Mouse (Mus musculus) lung, adult 2 months (tissue): ENCODE results near the gene 2010003K11Rik. TPM values are rescaled to one million over a fixed set of nuclear protein-coding genes. Genes with fewer than 3 reads are reported as not detected.

Source experiments
- DNase-seq: peaks from one replicate; pipeline ENCODE4 v3.0.0; 2022
- H3K4me1 ChIP-seq: fragments of 200-500 bp; 2 replicates; pipeline ENCODE4 v1.6.1; 2011; ENCODE audit warnings: low read length; ENCODE audit not compliant: control insufficient read depth, insufficient read depth
- H3K4me3 ChIP-seq: fragments of 200-500 bp; replicated peaks from 2 replicates; pipeline ENCODE3; 2011; ENCODE audit warnings: low read depth, mild to moderate bottlenecking, control low read depth, low read length; ENCODE audit errors: extremely low read depth
- CTCF ChIP-seq: fragments of 200-500 bp; IDR thresholded peaks from 2 replicates; pipeline ENCODE4 v1.5.1; 2011; ENCODE audit warnings: mild to moderate bottlenecking, low read length, control low read depth; ENCODE audit not compliant: insufficient read depth
- POLR2A ChIP-seq: fragments of 200-500 bp; IDR thresholded peaks from 2 replicates; pipeline ENCODE4 v1.6.1; 2011; ENCODE audit warnings: low read depth, mild to moderate bottlenecking, control low read depth, low read length, borderline replicate concordance; ENCODE audit errors: extremely low read depth
- WGBS: fragments of 180-500 bp; shearing (Covaris S2); methylation state at CpG from one replicate; pipeline ENCODE4 v1.1.7; 2018; 5-methylcytosine and 5-hydroxymethylcytosine counted together
- polyA plus RNA-seq: library from polyadenylated mRNA; depleted of rRNA; stranded (reverse); fragments of >200 nt; gene quantifications from 2 replicates; pipeline ENCODE4 v1.2.3, GENCODE M21; 2012

The 2010003K11Rik gene
- polyA plus RNA-seq, 1 experiment, result 0.82 TPM

GRCm38 (mm10) chr19:4521426-4522050 is 23.2 kb upstream of the 2010003K11Rik start:
- H3K4me3 ChIP-seq, result no peak overlapping the region
- no peak for DNase-seq
- 78% methylated on average over 3 of the region's 3 CpGs for WGBS
- TF ChIP-seq CTCF, result no peak
- no peak for TF ChIP-seq POLR2A
- no peaks in the 10 kb centered on the region for H3K4me1 ChIP-seq

GRCm38 (mm10) chr19:4517483-4517882 is 19.1 kb upstream of the 2010003K11Rik start:
- TF ChIP-seq POLR2A, result no peak
- no peak for TF ChIP-seq CTCF
- DNase-seq, result no peak
- Histone ChIP-seq H3K4me3 (no peak overlapping the region), H3K4me1 (no peaks in the 10 kb centered on the region)
- 73% methylated on average over 1 of the region's 1 CpGs for WGBS

GRCm38 (mm10) chr19:4516288-4516687 is 17.9 kb upstream of the 2010003K11Rik start:
- 64% methylated on average over 2 of the region's 2 CpGs for WGBS
- Histone ChIP-seq H3K4me1 (no peaks in the 10 kb centered on the region), H3K4me3 (no peak overlapping the region)
- no peak for TF ChIP-seq POLR2A
- no peak for TF ChIP-seq CTCF
- DNase-seq, result no peak

GRCm38 (mm10) chr19:4515746-4516145 is 17.4 kb upstream of the 2010003K11Rik start:
- DNase-seq, result no peak
- Histone ChIP-seq H3K4me3 (no peak overlapping the region), H3K4me1 (no peaks in the 10 kb centered on the region; the same call in 1 of the 2 replicates)
- TF ChIP-seq POLR2A (no peak), CTCF (no peak)
- WGBS, result 59% methylated on average over 2 of the region's 2 CpGs

GRCm38 (mm10) chr19:4513236-4513858 is 15.0 kb upstream of the 2010003K11Rik start:
- WGBS, result 64% methylated on average over 4 of the region's 4 CpGs
- H3K4me3 ChIP-seq, result no peak overlapping the region
- TF ChIP-seq CTCF (no peak), POLR2A (no peak)
- H3K4me1 ChIP-seq, result peaks cover 4% of the 10 kb centered on the region
- DNase-seq, result no peak

GRCm38 (mm10) chr19:4511116-4511841 is 12.9 kb upstream of the 2010003K11Rik start:
- DNase-seq, result no peak
- no peak for TF ChIP-seq CTCF
- TF ChIP-seq POLR2A, result no peak
- Histone ChIP-seq H3K4me1 (peaks cover 4% of the 10 kb centered on the region), H3K4me3 (peak overlapping the region; percentile 85)
- 7% methylated on average over 13 of the region's 13 CpGs for WGBS

GRCm38 (mm10) chr19:4509986-4510963 is 11.9 kb upstream of the 2010003K11Rik start, which contains the start of gene Pcx:
Gene Pcx (plus strand): TSS chr19:4510472.
- peak within 1 kb of the TSS; percentile 85 for H3K4me3 ChIP-seq
- under 1% methylated on average over 82 of the region's 82 CpGs for WGBS
- DNase-seq, result peak; percentile 99
- no peak for TF ChIP-seq CTCF
- peak; percentile 83 for TF ChIP-seq POLR2A
- H3K4me1 ChIP-seq, result peaks cover 4% of the 10 kb centered on the region

- TF ChIP-seq POLR2A (no peak), CTCF (no peak)
- Histone ChIP-seq H3K4me1 (peaks cover 4% of the 10 kb centered on the region), H3K4me3 (no peak overlapping the region)
- DNase-seq, result no peak
- 53% methylated on average over 3 of the region's 3 CpGs for WGBS
Measured at GRCm38 (mm10) chr19:4507746-4508145, 9.4 kb upstream of the 2010003K11Rik start.

- Histone ChIP-seq H3K4me1 (peaks cover 3% of the 10 kb centered on the region), H3K4me3 (no peak overlapping the region)
- WGBS, result 72% methylated on average over 1 of the region's 1 CpGs
- TF ChIP-seq POLR2A (no peak), CTCF (no peak)
- no peak for DNase-seq
Measured at GRCm38 (mm10) chr19:4504830-4505229, 6.4 kb upstream of the 2010003K11Rik start.
